Mouse (Mus musculus): ENCODE data around the gene Kirrel3.

DNA sequence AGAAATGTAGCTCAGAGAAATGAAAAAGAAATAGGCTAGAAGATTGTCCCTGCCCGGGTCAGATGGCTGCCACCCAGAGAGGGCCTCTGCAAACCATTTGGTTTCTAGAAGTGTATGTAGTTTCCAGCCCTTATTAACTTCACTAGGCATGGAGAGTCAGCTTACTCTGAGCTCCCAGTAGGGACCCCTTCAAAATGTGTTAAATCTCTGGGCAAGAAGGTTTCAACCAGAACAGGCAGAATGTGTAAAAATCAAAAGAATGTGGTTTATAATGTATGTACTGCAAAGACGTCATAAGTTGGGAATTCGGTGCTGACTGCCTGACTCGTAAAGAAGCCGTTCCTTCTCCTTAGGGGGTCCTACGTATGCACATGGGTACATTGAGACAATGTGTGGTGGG, 1.0 kb upstream of the Kirrel3 start:
- TF ChIP-seq CTCF (IDR thresholded peaks at IDR 0.05) = no peak
- TF ChIP-seq EP300 (IDR thresholded peaks at IDR 0.05) = no peak

Data from lung, postnatal 0 days (tissue).